In genomic region chr10:85928499-85929207, GRCm38 (mm10) we compare ENCODE assay signal across 8 mouse cellular contexts. TPM values are rescaled to one million over a fixed set of nuclear protein-coding genes. Genes with fewer than 3 reads are reported as not detected.
DNase-seq lines count a peak whose midpoint lies in the region; ATAC-seq lines count a peak whose summit lies in the region.

No protein-coding gene starts in this region.

- intact Hi-C loops in heart, postnatal 10 days (cut with DNase I), result no loop called here

- H3K4me2 ChIP-seq in embryonic facial prominence, embryonic 11.5 days (ENCODE audit: low read depth, low read length), result peak overlapping the region; percentile 95
- peak overlapping the region; percentile 79 for H3K4me2 ChIP-seq in liver, embryonic 15.5 days
- peak overlapping the region; percentile 91 for H3K4me2 ChIP-seq in neural tube, embryonic 13.5 days

- H3K27ac ChIP-seq in embryonic facial prominence, embryonic 11.5 days (replicated peaks; ENCODE audit: low read depth, low read length), result no peak overlapping the region
- H3K27ac ChIP-seq in liver, embryonic 15.5 days (replicated peaks), result no peak overlapping the region
- H3K27ac ChIP-seq in neural tube, embryonic 13.5 days (replicated peaks), result no peak overlapping the region

- H3K9me3 ChIP-seq in embryonic facial prominence, embryonic 11.5 days (replicated peaks; ENCODE audit: control insufficient read depth, low read length), result no peaks in the 10 kb centered on the region
- H3K9me3 ChIP-seq in liver, embryonic 15.5 days (replicated peaks), result no peaks in the 10 kb centered on the region
- H3K9me3 ChIP-seq in neural tube, embryonic 13.5 days, result no peaks in the 10 kb centered on the region

- no peaks in the 10 kb centered on the region; the same call in 1 of the 2 replicates for H3K4me1 ChIP-seq in embryonic facial prominence, embryonic 11.5 days (ENCODE audit: control insufficient read depth, insufficient read depth, low read length)
- H3K4me1 ChIP-seq in liver, embryonic 15.5 days (replicated peaks), result peaks cover 11% of the 10 kb centered on the region
- H3K4me1 ChIP-seq in neural tube, embryonic 13.5 days (replicated peaks), result peaks cover 19% of the 10 kb centered on the region

- DNase-seq in urinary bladder, adult 18-20 months (ENCODE audit: low spot score in 2 of 2), result peak; percentile 17 to 60
- DNase-seq in urinary bladder, postnatal 10 days (ENCODE audit: low spot score), result no peak
- peak; percentile 80 for DNase-seq in embryonic facial prominence, embryonic 11.5 days (ENCODE audit: low spot score)
- peak; percentile 43 to 46 for DNase-seq in heart, postnatal 10 days
- DNase-seq in large intestine, adult 2 months (ENCODE audit: low read depth, low spot score), result peak; percentile 32
- peak; percentile 79 for DNase-seq in telencephalon, adult 2 months (ENCODE audit: low read depth, low spot score)

- WGBS in embryonic facial prominence, embryonic 11.5 days, result 2% methylated on average over 63 of the region's 63 CpGs
- 1% methylated on average over 63 of the region's 63 CpGs for WGBS in large intestine, adult 2 months
- 1% methylated on average over 60 of the region's 63 CpGs for WGBS in liver, embryonic 15.5 days (ENCODE audit: insufficient replicate concordance)
- under 1% methylated on average over 63 of the region's 63 CpGs for WGBS in neural tube, embryonic 13.5 days

- peaks cover 4% of the 10 kb centered on the region for H3K27me3 ChIP-seq in embryonic facial prominence, embryonic 11.5 days (ENCODE audit: control insufficient read depth, insufficient read depth, low read length)
- H3K27me3 ChIP-seq in liver, embryonic 15.5 days, result peaks cover 60% of the 10 kb centered on the region
- H3K27me3 ChIP-seq in neural tube, embryonic 13.5 days, result peaks cover 16% of the 10 kb centered on the region

- H3K4me3 ChIP-seq in embryonic facial prominence, embryonic 11.5 days (ENCODE audit: low read depth, low read length), result peak overlapping the region; percentile 52
- H3K4me3 ChIP-seq in liver, embryonic 15.5 days (replicated peaks), result peak overlapping the region; percentile 52
- H3K4me3 ChIP-seq in neural tube, embryonic 13.5 days, result peak overlapping the region; percentile 57

- no peaks in the 10 kb centered on the region for H3K36me3 ChIP-seq in embryonic facial prominence, embryonic 11.5 days (replicated peaks; ENCODE audit: control insufficient read depth, insufficient read depth, low read depth, low read length)
- H3K36me3 ChIP-seq in liver, embryonic 15.5 days (replicated peaks), result no peaks in the 10 kb centered on the region
- no peaks in the 10 kb centered on the region for H3K36me3 ChIP-seq in neural tube, embryonic 13.5 days

- peak overlapping the region; percentile 54 for H3K9ac ChIP-seq in embryonic facial prominence, embryonic 11.5 days (replicated peaks; ENCODE audit: low read length)
- no peak overlapping the region; the same call in 1 of the 2 replicates for H3K9ac ChIP-seq in liver, embryonic 15.5 days
- peak overlapping the region; percentile 65 for H3K9ac ChIP-seq in neural tube, embryonic 13.5 days

- ATAC-seq in embryonic facial prominence, embryonic 11.5 days (replicated peaks; ENCODE audit: insufficient number of reproducible peaks, low FRiP score, low TSS enrichment, low read depth), result peak; percentile 80
- ATAC-seq in liver, embryonic 15.5 days (ENCODE audit: insufficient read depth), result no peak; the same call in 1 of the 2 replicates
- peak; percentile 88 for ATAC-seq in neural tube, embryonic 13.5 days (ENCODE audit: low read depth)

RNA-seq across cellular contexts. Expression of gene Ascl4, which starts 1.2 kb away (rescaled TPM):
- 0.47 and 0.50 TPM in 2 replicates for polyA plus RNA-seq in embryonic facial prominence, embryonic 11.5 days (2014; fragmentation: Nextera tagmentation; extraction: Ambion mirVana)
- not detected for total RNA-seq in heart, postnatal 10 days (2021)
- 0.12 TPM in 1 of 2 replicates, not detected in the other for polyA plus RNA-seq in large intestine, adult 2 months (2012; rRNA removed)
- not detected in 2 replicates for polyA plus RNA-seq in liver, embryonic 15.5 days (2015; fragmentation: Nextera tagmentation; extraction: Ambion mirVana)
- polyA plus RNA-seq in neural tube, embryonic 13.5 days (2015; fragmentation: Nextera tagmentation; extraction: Ambion mirVana), result 0.25 TPM in 1 of 2 replicates, not detected in the other

RNA-seq across cellular contexts. Expression of gene Prdm4, which starts 11.7 kb away (rescaled TPM):
- 37.3 and 38.1 TPM in 2 replicates for polyA plus RNA-seq in embryonic facial prominence, embryonic 11.5 days (2014; fragmentation: Nextera tagmentation; extraction: Ambion mirVana)
- total RNA-seq in heart, postnatal 10 days (2021), result 10 to 100 TPM; 17.3 to 18.1 TPM
- polyA plus RNA-seq in large intestine, adult 2 months (2012; rRNA removed), result 16.0 and 21.6 TPM in 2 replicates
- polyA plus RNA-seq in liver, embryonic 15.5 days (2015; fragmentation: Nextera tagmentation; extraction: Ambion mirVana), result 4.6 and 5.7 TPM in 2 replicates
- 23.9 and 26.7 TPM in 2 replicates for polyA plus RNA-seq in neural tube, embryonic 13.5 days (2015; fragmentation: Nextera tagmentation; extraction: Ambion mirVana)

RNA-seq across cellular contexts. Expression of gene Rtcb, which starts 29.0 kb away (rescaled TPM):
- polyA plus RNA-seq in embryonic facial prominence, embryonic 11.5 days (2014; fragmentation: Nextera tagmentation; extraction: Ambion mirVana), result 223 and 238 TPM in 2 replicates
- 10 to 100 TPM; 82.5 to 88.9 TPM for total RNA-seq in heart, postnatal 10 days (2021)
- 61.9 and 66.5 TPM in 2 replicates for polyA plus RNA-seq in large intestine, adult 2 months (2012; rRNA removed)
- 67.5 and 67.6 TPM in 2 replicates for polyA plus RNA-seq in liver, embryonic 15.5 days (2015; fragmentation: Nextera tagmentation; extraction: Ambion mirVana)
- 164 and 175 TPM in 2 replicates for polyA plus RNA-seq in neural tube, embryonic 13.5 days (2015; fragmentation: Nextera tagmentation; extraction: Ambion mirVana)
